Mouse (Mus musculus) thymus, adult 18-20 months (tissue): ENCODE measurements at regions not wholly inside any gene's neighbourhood (a gene's known extent, or its start where the extent isn't known, plus 50 kb on each side); places are given as distances from the start of the nearest gene placed in this dataset.

Experiments
- DNase-seq, 2 experiments: peaks; one replicate each; pipeline ENCODE4 v3.0.0; 2022; ENCODE audit warnings: mixed read lengths in 2 of 2

- no peak for DNase-seq
These were observed 244.0 kb upstream of the Cited2 start for GRCm38 (mm10) chr10:17478761-17479632.

- no peak for DNase-seq
These were observed 240.3 kb upstream of the Cited2 start for GRCm38 (mm10) chr10:17482751-17483150.

- no peak for DNase-seq
These were observed 238.0 kb upstream of the Cited2 start for GRCm38 (mm10) chr10:17485049-17485449.

GRCm38 (mm10) chr10:17485515-17485914 is 237.5 kb upstream of the Cited2 start:
- DNase-seq: no peak

GRCm38 (mm10) chr10:17486011-17486410 is 237.0 kb upstream of the Cited2 start:
- DNase-seq: no peak

- no peak for DNase-seq
These were observed 235.6 kb upstream of the Cited2 start for GRCm38 (mm10) chr10:17487460-17487859.

- no peak for DNase-seq
These were observed 231.3 kb upstream of the Cited2 start for GRCm38 (mm10) chr10:17491611-17492305.

- DNase-seq: no peak
These were observed 229.9 kb upstream of the Cited2 start for GRCm38 (mm10) chr10:17493137-17493536.

GRCm38 (mm10) chr10:17496831-17497230 is 226.2 kb upstream of the Cited2 start:
- no peak for DNase-seq

- DNase-seq: no peak
These were observed 212.3 kb upstream of the Cited2 start for GRCm38 (mm10) chr10:17510626-17511193.

GRCm38 (mm10) chr10:17511779-17512335 is 211.2 kb upstream of the Cited2 start:
- no peak for DNase-seq

- no peak for DNase-seq
These were observed 210.5 kb upstream of the Cited2 start for GRCm38 (mm10) chr10:17512487-17512886.

- no peak for DNase-seq
These were observed 209.3 kb upstream of the Cited2 start for GRCm38 (mm10) chr10:17513756-17514155.

GRCm38 (mm10) chr10:17516068-17516467 is 206.9 kb upstream of the Cited2 start:
- DNase-seq: no peak

- no peak for DNase-seq
These were observed 204.4 kb upstream of the Cited2 start for GRCm38 (mm10) chr10:17518423-17519175.

GRCm38 (mm10) chr10:17522026-17522541 is 200.9 kb upstream of the Cited2 start:
- no peak for DNase-seq

GRCm38 (mm10) chr10:17523558-17524328 is 199.3 kb upstream of the Cited2 start:
- no peak for DNase-seq

GRCm38 (mm10) chr10:17527151-17527737 is 195.8 kb upstream of the Cited2 start:
- no peak for DNase-seq

- no peak for DNase-seq
These were observed 194.9 kb upstream of the Cited2 start for GRCm38 (mm10) chr10:17528116-17528515.

GRCm38 (mm10) chr10:17528846-17529245 is 194.2 kb upstream of the Cited2 start:
- no peak for DNase-seq

- no peak for DNase-seq
These were observed 193.0 kb upstream of the Cited2 start for GRCm38 (mm10) chr10:17529851-17530509.
